Mouse (Mus musculus) cortical plate, adult 2 months (tissue): ENCODE data around the gene Hdac9.

Source experiments
- CTCF ChIP-seq: fragments of 200-500 bp; IDR thresholded peaks from 2 replicates; pipeline ENCODE4 v1.5.1; 2011; ENCODE audit warnings: mild to moderate bottlenecking, control low read depth, low read length; ENCODE audit not compliant: insufficient read depth; ENCODE audit errors: extremely low read depth
- POLR2A ChIP-seq: fragments of 200-500 bp; IDR thresholded peaks from 2 replicates; pipeline ENCODE4 v1.6.1; 2011; ENCODE audit warnings: mild to moderate bottlenecking, low read length, control low read depth; ENCODE audit not compliant: insufficient read depth; ENCODE audit errors: extremely low read depth

- TF ChIP-seq CTCF (no peak), POLR2A (no peak)
Measured at GRCm38 (mm10) chr12:34803721-34804120, 113.2 kb downstream of the Hdac9 start.
